In genomic region chr10:19848928-19849770, GRCm38 (mm10) we compare ENCODE assay signal across 9 mouse cellular contexts. TPM values are rescaled to one million over a fixed set of nuclear protein-coding genes. Genes with fewer than 3 reads are reported as not detected.
A peak's percentile ranks its signal among the peaks of the same experiment; 100 is the strongest.
DNase-seq lines count a peak whose midpoint lies in the region; ATAC-seq and TF ChIP-seq lines count a peak whose summit lies in the region.
"Had no signal": no experiment of that assay in that cellular context is flagged by ENCODE, and none has a peak within 500 bp of the region (broad histone marks: within the 10 kb centered on the region; RNA-seq: fewer than 3 reads in every experiment).

No protein-coding gene starts in this region.

- DNase-seq in cerebellum, adult 18-20 months, result peak; percentile 3 to 7
- DNase-seq in hindbrain, postnatal 0 days (ENCODE audit: low spot score), result peak; percentile 10
- no peak for DNase-seq in gastrocnemius, adult 18-20 months (ENCODE audit: low spot score)
- no peak for DNase-seq in layer of hippocampus, postnatal 36 days

- peak overlapping the region; percentile 100 for H3K4me2 ChIP-seq in hindbrain, postnatal 0 days (ENCODE audit: low read depth, low read length)
- peak overlapping the region; percentile 99 for H3K4me2 ChIP-seq in neural tube, embryonic 15.5 days

- peak overlapping the region; percentile 91 for H3K4me3 ChIP-seq in megakaryocyte, embryonic 14.5 days (replicated peaks)
- H3K4me3 ChIP-seq in hindbrain, postnatal 0 days (ENCODE audit: low read length), result peak overlapping the region; percentile 60
- peak overlapping the region; percentile 56 for H3K4me3 ChIP-seq in neural tube, embryonic 15.5 days (replicated peaks)

- no peak for TF ChIP-seq CTCF in hindbrain, postnatal 0 days (IDR thresholded peaks at IDR 0.05; ENCODE audit: low read depth)

- 10% methylated on average over 44 of the region's 44 CpGs for WGBS in hindbrain, postnatal 0 days
- WGBS in neural tube, embryonic 15.5 days, result 4% methylated on average over 44 of the region's 44 CpGs

- no peaks in the 10 kb centered on the region for H3K9me3 ChIP-seq in megakaryocyte, embryonic 14.5 days
- no peaks in the 10 kb centered on the region for H3K9me3 ChIP-seq in hindbrain, postnatal 0 days (ENCODE audit: low read length)
- no peaks in the 10 kb centered on the region for H3K9me3 ChIP-seq in neural tube, embryonic 15.5 days (replicated peaks)

- H3K36me3 ChIP-seq in megakaryocyte, embryonic 14.5 days (replicated peaks; ENCODE audit: low read length), result peaks cover 48% of the 10 kb centered on the region
- no peaks in the 10 kb centered on the region for H3K36me3 ChIP-seq in hindbrain, postnatal 0 days (ENCODE audit: insufficient read depth, low read length)
- H3K36me3 ChIP-seq in neural tube, embryonic 15.5 days, result no peaks in the 10 kb centered on the region

- H3K9ac ChIP-seq in hindbrain, postnatal 0 days (replicated peaks; ENCODE audit: low read length), result 0 out of 2 replicates have a peak overlapping the region, but pooled peaks have one; percentile 44
- no peak overlapping the region for H3K9ac ChIP-seq in neural tube, embryonic 15.5 days (replicated peaks)

- ATAC-seq in cerebellum, adult (ENCODE audit: insufficient number of reproducible peaks, low FRiP score, low TSS enrichment), result no peak
- ATAC-seq in megakaryocyte, adult 5-6 weeks (ENCODE audit: poor library complexity, severe bottlenecking), result no peak
- peak; percentile 11; the same call in 1 of the 2 replicates for ATAC-seq in hindbrain, postnatal 0 days
- ATAC-seq in neural tube, embryonic 15.5 days (ENCODE audit: low FRiP score), result no peak

- no peaks in the 10 kb centered on the region for H3K27me3 ChIP-seq in megakaryocyte, embryonic 14.5 days (replicated peaks)
- H3K27me3 ChIP-seq in hindbrain, postnatal 0 days (ENCODE audit: insufficient read depth, low read length), result peaks cover 24% of the 10 kb centered on the region
- H3K27me3 ChIP-seq in neural tube, embryonic 15.5 days (replicated peaks), result peaks cover 61% of the 10 kb centered on the region

- no peak overlapping the region for H3K27ac ChIP-seq in hindbrain, postnatal 0 days
- H3K27ac ChIP-seq in neural tube, embryonic 15.5 days (replicated peaks), result no peak overlapping the region

- H3K4me1 ChIP-seq in megakaryocyte, embryonic 14.5 days, result peaks cover 84% of the 10 kb centered on the region
- peaks cover 11% of the 10 kb centered on the region; the same call in 1 of the 2 replicates for H3K4me1 ChIP-seq in hindbrain, postnatal 0 days (ENCODE audit: insufficient read depth, low read length)
- H3K4me1 ChIP-seq in neural tube, embryonic 15.5 days, result peaks cover 36% of the 10 kb centered on the region

RNA-seq across cellular contexts. Expression of gene Slc35d3, which starts 2.1 kb away (rescaled TPM):
- polyA plus RNA-seq in megakaryocyte, embryonic 14.5 days (2012; ENCODE audit: insufficient read depth, low replicate concordance), result 97.6 and 235 TPM in 2 replicates
- not detected in 2 replicates for total RNA-seq in megakaryocyte, adult 5-6 weeks (2015)
- 0.07 and 0.24 TPM in 2 replicates for total RNA-seq in megakaryocyte, adult 5-6 weeks (2017)
- total RNA-seq in hindbrain, postnatal 0 days (2014; rRNA removed), result 4.3 and 4.5 TPM in 2 replicates
- polyA plus RNA-seq in hindbrain, postnatal 0 days (2015; fragmentation: Nextera tagmentation; extraction: Ambion mirVana), result 2.9 and 3.5 TPM in 2 replicates
- 5.0 and 5.3 TPM in 2 replicates for polyA plus RNA-seq in neural tube, embryonic 15.5 days (2015; fragmentation: Nextera tagmentation; extraction: Ambion mirVana)
- not detected for total RNA-seq in gastrocnemius, adult 18-20 months (2021)
- total RNA-seq in layer of hippocampus, postnatal 36 days (2021), result under 1 TPM; 0.42 to 0.56 TPM
- polyA plus RNA-seq: C2C12 had no signal

RNA-seq across cellular contexts. Expression of gene Pex7, which starts 58.3 kb away (rescaled TPM):
- polyA plus RNA-seq in megakaryocyte, embryonic 14.5 days (2012; ENCODE audit: insufficient read depth, low replicate concordance), result 8.1 TPM in 1 of 2 replicates, not detected in the other
- 36.0 and 47.6 TPM in 2 replicates for total RNA-seq in megakaryocyte, adult 5-6 weeks (2015)
- total RNA-seq in megakaryocyte, adult 5-6 weeks (2017), result 13.5 and 19.5 TPM in 2 replicates
- 30.6 and 40.6 TPM in 2 replicates for total RNA-seq in hindbrain, postnatal 0 days (2014; rRNA removed)
- 39.7 and 44.6 TPM in 2 replicates for polyA plus RNA-seq in hindbrain, postnatal 0 days (2015; fragmentation: Nextera tagmentation; extraction: Ambion mirVana)
- 32.9 and 34.0 TPM in 2 replicates for polyA plus RNA-seq in neural tube, embryonic 15.5 days (2015; fragmentation: Nextera tagmentation; extraction: Ambion mirVana)
- 10 to 100 TPM; 20.6 to 21.7 TPM for total RNA-seq in gastrocnemius, adult 18-20 months (2021)
- total RNA-seq in layer of hippocampus, postnatal 36 days (2021), result 10 to 100 TPM; 21.7 to 22.9 TPM

Comparison
In these comparisons a context has a peak if more than half of its experiments do, and no peak if none do; other contexts are left out.
1. DNase-seq: peak in cerebellum, adult 18-20 months (2 of 2) and hindbrain, postnatal 0 days (single experiment); none in gastrocnemius, adult 18-20 months (single experiment) and layer of hippocampus, postnatal 36 days (0 of 2).
2. Peak in every context shown above with its lines, with median percentiles within 50 percentile points of each other: H3K4me3 ChIP-seq.